8 mouse cellular contexts compared by ENCODE assay signal in the genomic region with DNA sequence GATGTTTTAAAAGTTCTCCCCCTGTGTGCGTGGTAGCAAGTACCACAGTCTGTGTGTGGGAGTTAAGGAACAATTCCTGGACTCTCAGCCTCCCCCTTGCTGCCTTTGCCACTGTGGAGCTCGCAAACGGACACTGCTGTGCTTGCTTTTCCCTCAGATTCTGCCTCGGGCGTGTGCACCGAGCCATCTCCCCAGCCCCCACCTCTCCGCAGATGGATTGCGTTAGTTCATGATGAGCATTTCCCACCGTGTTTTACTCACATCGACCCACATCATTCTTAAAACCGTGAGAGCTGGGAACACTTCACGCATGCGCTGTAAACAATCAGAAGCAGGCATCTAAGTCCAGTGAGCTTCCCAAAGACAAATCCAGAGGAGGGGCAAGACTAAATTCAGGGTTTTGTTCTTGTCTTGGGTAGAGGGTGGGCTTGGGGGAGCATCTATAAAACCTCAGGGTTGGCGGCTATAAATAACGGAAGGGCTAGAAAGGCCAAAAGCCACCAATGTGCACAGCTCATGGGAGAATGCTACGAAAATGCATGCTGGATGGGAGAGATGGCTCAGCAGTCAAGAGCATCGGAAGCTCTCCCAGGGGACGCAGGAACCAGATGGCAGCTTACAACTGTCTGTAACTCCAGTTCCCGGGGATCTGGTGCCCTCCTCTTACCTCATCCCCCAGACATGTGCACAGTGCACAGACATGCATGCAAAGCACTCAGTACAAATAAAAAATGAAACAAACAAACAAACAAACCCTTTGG. TPM values are rescaled to one million over a fixed set of nuclear protein-coding genes. Genes with fewer than 3 reads are reported as not detected.
A peak's percentile ranks its signal among the peaks of the same experiment; 100 is the strongest.
DNase-seq lines count a peak whose midpoint lies in the region; ATAC-seq and TF ChIP-seq lines count a peak whose summit lies in the region.

No protein-coding gene starts in this region.

- no peak overlapping the region for H3K27ac ChIP-seq in kidney, postnatal 0 days
- peak overlapping the region; percentile 73 for H3K27ac ChIP-seq in hindbrain, embryonic 15.5 days (replicated peaks)
- H3K27ac ChIP-seq in limb, embryonic 12.5 days = peak overlapping the region; percentile 84

- TF ChIP-seq CTCF in kidney, postnatal 0 days (IDR thresholded peaks at IDR 0.05; ENCODE audit: low read depth) = no peak

- WGBS in kidney, postnatal 0 days = 24% methylated on average over 19 of the region's 19 CpGs
- 24% methylated on average over 19 of the region's 19 CpGs for WGBS in hindbrain, embryonic 15.5 days
- WGBS in limb, embryonic 12.5 days = 16% methylated on average over 19 of the region's 19 CpGs

- DNase-seq in kidney, postnatal 0 days (ENCODE audit: low spot score) = peak; percentile 63
- DNase-seq in kidney, adult 9 months = no peak
- peak; percentile 48 for DNase-seq in embryo, embryonic 9.5 days (ENCODE audit: extremely low spot score)
- DNase-seq in right cerebral cortex, postnatal 4 days = peak; percentile 9
- DNase-seq in spleen, postnatal 36 days (ENCODE audit: low spot score in 2 of 2) = no peak
- DNase-seq in urinary bladder, postnatal 4 days (ENCODE audit: low spot score in 2 of 2) = no peak

- no peak overlapping the region for H3K9ac ChIP-seq in kidney, postnatal 0 days (ENCODE audit: low read depth, low read length)
- H3K9ac ChIP-seq in hindbrain, embryonic 15.5 days = peak overlapping the region; percentile 27; the same call in 1 of the 2 replicates
- peak overlapping the region; percentile 55; the same call in 1 of the 2 replicates for H3K9ac ChIP-seq in limb, embryonic 12.5 days (replicated peaks)

- no peaks in the 10 kb centered on the region for H3K27me3 ChIP-seq in kidney, postnatal 0 days (ENCODE audit: insufficient read depth, low read length)
- no peaks in the 10 kb centered on the region for H3K27me3 ChIP-seq in hindbrain, embryonic 15.5 days
- no peaks in the 10 kb centered on the region for H3K27me3 ChIP-seq in limb, embryonic 12.5 days

- no peaks in the 10 kb centered on the region for H3K4me1 ChIP-seq in kidney, postnatal 0 days (replicated peaks; ENCODE audit: insufficient read depth, low read length)
- H3K4me1 ChIP-seq in hindbrain, embryonic 15.5 days (replicated peaks) = peaks cover 21% of the 10 kb centered on the region
- peaks cover 30% of the 10 kb centered on the region for H3K4me1 ChIP-seq in limb, embryonic 12.5 days (replicated peaks)

- H3K4me2 ChIP-seq in kidney, postnatal 0 days (ENCODE audit: low read length) = peak overlapping the region; percentile 52
- H3K4me2 ChIP-seq in hindbrain, embryonic 15.5 days = peak overlapping the region; percentile 52
- peak overlapping the region; percentile 59 for H3K4me2 ChIP-seq in limb, embryonic 12.5 days

- H3K36me3 ChIP-seq in kidney, postnatal 0 days (ENCODE audit: insufficient read depth, low read length) = no peaks in the 10 kb centered on the region
- no peaks in the 10 kb centered on the region for H3K36me3 ChIP-seq in hindbrain, embryonic 15.5 days
- no peaks in the 10 kb centered on the region for H3K36me3 ChIP-seq in limb, embryonic 12.5 days

- no peaks in the 10 kb centered on the region for H3K9me3 ChIP-seq in kidney, postnatal 0 days (replicated peaks; ENCODE audit: low read length)
- no peaks in the 10 kb centered on the region for H3K9me3 ChIP-seq in hindbrain, embryonic 15.5 days
- H3K9me3 ChIP-seq in limb, embryonic 12.5 days = no peaks in the 10 kb centered on the region

- peak overlapping the region; percentile 24; the same call in 1 of the 2 replicates for H3K4me3 ChIP-seq in kidney, postnatal 0 days (replicated peaks; ENCODE audit: low read depth, low read length)
- H3K4me3 ChIP-seq in hindbrain, embryonic 15.5 days = peak overlapping the region; percentile 28
- H3K4me3 ChIP-seq in limb, embryonic 12.5 days (replicated peaks) = peak overlapping the region; percentile 36

- no peak for ATAC-seq in kidney, postnatal 0 days (replicated peaks; ENCODE audit: low FRiP score, low read depth)
- peak; percentile 78 for ATAC-seq in hindbrain, embryonic 15.5 days (ENCODE audit: low FRiP score, low read depth)
- ATAC-seq in limb, embryonic 12.5 days (ENCODE audit: insufficient number of reproducible peaks, insufficient read depth, low FRiP score, low TSS enrichment, low read depth) = peak; percentile 34; the same call in 1 of the 2 replicates

RNA-seq across cellular contexts. Expression of a gene that starts 27.5 kb away (rescaled TPM):
- polyA plus RNA-seq in kidney, postnatal 0 days (2015; fragmentation: Nextera tagmentation; extraction: Ambion mirVana) = 0.08 and 0.11 TPM in 2 replicates
- polyA plus RNA-seq in hindbrain, embryonic 15.5 days (2015; fragmentation: Nextera tagmentation; extraction: Ambion mirVana) = 7.1 and 8.7 TPM in 2 replicates
- polyA plus RNA-seq in limb, embryonic 12.5 days (2016; fragmentation: Nextera tagmentation; extraction: Ambion mirVana) = 0.39 and 0.54 TPM in 2 replicates

Comparison
In these comparisons a context has a peak if more than half of its experiments do, and no peak if none do; other contexts are left out.
1. DNase-seq: peak in kidney, postnatal 0 days (single experiment), embryo, embryonic 9.5 days (single experiment) and right cerebral cortex, postnatal 4 days (single experiment); none in kidney, adult 9 months (single experiment), spleen, postnatal 36 days (0 of 2) and urinary bladder, postnatal 4 days (0 of 2).
2. Peak in every context shown above with its lines, with median percentiles within 50 percentile points of each other: H3K4me2 ChIP-seq and H3K4me3 ChIP-seq.